Mouse (Mus musculus): ENCODE measurements around the gene Gm10128. TPM values are rescaled to one million over a fixed set of nuclear protein-coding genes. Genes with fewer than 3 reads are reported as not detected.
"Not testable (repeated sequence)": the region's sequence is repeated elsewhere in the genome, so short reads cannot be mapped to it uniquely, and the experiment has no call there.

Gene Gm10128
- not detected in 2 replicates for polyA plus RNA-seq (2014; fragmentation: Nextera tagmentation; extraction: Ambion mirVana)

DNA sequence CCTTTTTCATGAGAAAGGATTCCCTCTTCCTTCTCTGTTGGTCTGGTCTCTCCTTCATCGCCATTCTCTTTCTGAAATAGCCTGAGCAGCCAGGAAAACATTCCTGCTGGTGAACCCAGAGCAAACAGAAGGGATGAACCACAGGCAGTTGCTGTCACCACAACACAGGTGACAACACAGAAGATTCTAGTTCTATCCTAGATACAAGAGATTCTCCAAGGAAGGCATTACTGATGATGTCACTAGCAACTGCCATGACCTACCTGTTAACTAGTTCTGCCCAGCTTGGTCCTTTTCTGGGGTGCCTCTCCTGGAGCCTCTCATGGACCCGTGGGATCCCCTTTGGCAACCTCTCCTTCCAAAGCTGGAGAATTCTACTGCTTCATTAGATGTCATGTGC is at the start of gene Gm10128:
Gene Gm10128, minus strand, starts transcription at position 101 of the 400 bp plus-strand sequence.
- not testable (repeated sequence) for H3K36me3 ChIP-seq (ENCODE audit: insufficient read depth); H3K9me3 ChIP-seq (ENCODE audit: low read depth, low read length); H3K4me3 ChIP-seq (ENCODE audit: low read depth, low read length); DNase-seq; ATAC-seq (ENCODE audit: insufficient read depth); H3K9ac ChIP-seq; H3K4me1 ChIP-seq (ENCODE audit: insufficient read depth); H3K27me3 ChIP-seq (ENCODE audit: insufficient read depth, low read length); H3K4me2 ChIP-seq; H3K27ac ChIP-seq (ENCODE audit: low read depth)
- WGBS: no CpG with 5 or more reads among the region's 2 CpGs

- ATAC-seq (ENCODE audit: insufficient read depth): not testable (repeated sequence)
Measured at GRCm38 (mm10) chr14:7681170-7681569, 37.4 kb upstream of the Gm10128 start.

DNA sequence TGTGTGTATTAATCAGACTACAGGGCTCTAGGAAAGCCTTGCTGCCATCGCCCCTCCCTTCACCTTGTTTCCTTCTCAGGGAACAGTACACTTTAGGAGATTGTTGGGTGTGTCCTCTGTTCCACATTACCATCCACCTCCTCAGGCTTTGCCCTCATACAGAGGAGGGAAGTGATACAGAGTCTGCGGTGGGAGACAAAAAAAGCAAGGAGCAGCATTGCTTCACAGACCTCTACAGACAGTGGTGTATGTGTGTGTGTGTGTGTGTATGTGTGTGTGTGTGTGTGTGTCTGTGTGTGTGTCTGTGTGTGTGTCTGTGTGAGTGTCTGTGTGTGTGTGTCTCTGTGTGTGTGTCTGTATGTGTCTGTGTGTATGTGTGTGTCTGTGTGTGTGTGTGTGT is 18.7 kb upstream of the Gm10128 start:
- H3K27me3 ChIP-seq (ENCODE audit: insufficient read depth, low read length): not testable (repeated sequence)
- 56% methylated on average over 2 of the region's 2 CpGs for WGBS

More at GRCm38 (mm10) chr14:7681170-7681569, 37.4 kb upstream of the Gm10128 start:
- peak; percentile 19 for TF ChIP-seq CTCF (IDR thresholded peaks at IDR 0.05; ENCODE audit: low read depth)
- not testable (repeated sequence) for H3K9ac ChIP-seq; H3K9me3 ChIP-seq (ENCODE audit: low read depth, low read length); H3K27ac ChIP-seq (ENCODE audit: low read depth); H3K36me3 ChIP-seq (ENCODE audit: insufficient read depth); H3K27me3 ChIP-seq (ENCODE audit: insufficient read depth, low read length); DNase-seq; H3K4me3 ChIP-seq (ENCODE audit: low read depth, low read length); H3K4me2 ChIP-seq; H3K4me1 ChIP-seq (ENCODE audit: insufficient read depth)
- 57% methylated on average over 5 of the region's 5 CpGs for WGBS

DNA sequence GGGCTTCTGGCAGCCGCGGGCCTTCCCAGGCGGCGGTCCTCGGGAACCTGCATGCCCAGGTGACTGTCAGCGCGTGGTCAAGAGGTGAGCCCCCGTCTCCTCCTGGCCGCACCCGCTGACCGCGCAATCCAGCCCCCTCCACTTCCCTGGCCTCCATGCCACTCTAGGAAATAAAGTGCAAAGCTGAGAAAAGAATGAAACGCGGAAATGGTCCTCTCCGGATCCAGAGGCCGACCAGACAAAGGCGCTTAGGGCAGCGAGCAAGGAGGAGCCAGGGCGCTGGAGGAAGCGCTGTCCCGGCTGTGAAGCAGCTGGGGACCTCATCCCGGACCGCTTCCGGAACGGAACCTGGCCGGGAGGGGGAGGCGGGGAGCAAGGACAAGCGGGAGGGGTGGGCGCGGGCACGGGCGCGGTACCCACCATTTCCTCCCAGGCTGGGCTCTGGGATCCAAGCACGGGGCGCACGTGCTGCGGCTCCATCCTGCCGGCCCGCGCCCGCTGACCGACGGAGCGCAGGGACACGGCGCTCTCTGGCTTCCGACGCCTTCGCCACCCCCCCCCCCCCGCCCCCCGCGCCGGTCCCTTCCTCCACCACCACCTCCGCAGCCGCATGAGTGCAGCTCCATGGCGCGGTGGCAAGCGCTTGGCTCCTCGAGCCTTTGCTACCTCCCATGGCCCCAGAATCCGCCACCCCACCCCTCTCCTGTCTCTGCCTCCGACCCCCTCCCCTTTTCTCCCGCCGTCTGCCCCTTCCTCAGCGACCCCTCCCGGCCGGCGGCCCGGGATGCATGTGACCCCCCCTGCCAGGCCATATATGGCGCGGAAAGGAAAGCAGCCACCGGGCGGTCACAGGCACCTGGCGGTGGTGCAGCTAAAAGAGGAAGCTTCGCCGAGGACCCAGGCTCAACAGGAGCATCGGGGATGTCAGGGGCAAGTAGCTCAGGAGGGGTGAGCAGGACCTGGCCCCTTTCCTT is 14.6 kb upstream of the Gm10128 start:
- not testable (repeated sequence) for H3K27me3 ChIP-seq (ENCODE audit: insufficient read depth, low read length); H3K4me1 ChIP-seq (ENCODE audit: insufficient read depth); H3K27ac ChIP-seq (ENCODE audit: low read depth); ATAC-seq (ENCODE audit: insufficient read depth); H3K36me3 ChIP-seq (ENCODE audit: insufficient read depth); H3K9me3 ChIP-seq (ENCODE audit: low read depth, low read length); H3K9ac ChIP-seq
- peak; percentile 2 for DNase-seq
- WGBS: 1% methylated on average over 36 of the region's 76 CpGs
- Histone ChIP-seq H3K4me3 (ENCODE audit: low read depth, low read length) (peak overlapping the region; percentile 27), H3K4me2 (peak overlapping the region; percentile 56)

More for the DNA sequence above, 18.7 kb upstream of the Gm10128 start:
- not testable (repeated sequence) for DNase-seq; ATAC-seq (ENCODE audit: insufficient read depth); H3K9ac ChIP-seq; H3K4me3 ChIP-seq (ENCODE audit: low read depth, low read length); H3K27ac ChIP-seq (ENCODE audit: low read depth); H3K4me1 ChIP-seq (ENCODE audit: insufficient read depth); H3K36me3 ChIP-seq (ENCODE audit: insufficient read depth); H3K9me3 ChIP-seq (ENCODE audit: low read depth, low read length); H3K4me2 ChIP-seq

- H3K4me3 ChIP-seq (ENCODE audit: low read depth, low read length); DNase-seq; H3K27ac ChIP-seq (ENCODE audit: low read depth); H3K9me3 ChIP-seq (ENCODE audit: low read depth, low read length); H3K4me1 ChIP-seq (ENCODE audit: insufficient read depth); H3K27me3 ChIP-seq (ENCODE audit: insufficient read depth, low read length); H3K9ac ChIP-seq; ATAC-seq (ENCODE audit: insufficient read depth); H3K36me3 ChIP-seq (ENCODE audit: insufficient read depth): not testable (repeated sequence)
- WGBS: under 1% methylated on average over 6 of the region's 10 CpGs
- peak overlapping the region; percentile 56; the same call in 1 of the 2 replicates for H3K4me2 ChIP-seq
- TF ChIP-seq CTCF (IDR thresholded peaks at IDR 0.05; ENCODE audit: low read depth): peak; percentile 31; the same call in 1 of the 2 replicates
Measured at GRCm38 (mm10) chr14:7657456-7657855, 13.7 kb upstream of the Gm10128 start.

DNA sequence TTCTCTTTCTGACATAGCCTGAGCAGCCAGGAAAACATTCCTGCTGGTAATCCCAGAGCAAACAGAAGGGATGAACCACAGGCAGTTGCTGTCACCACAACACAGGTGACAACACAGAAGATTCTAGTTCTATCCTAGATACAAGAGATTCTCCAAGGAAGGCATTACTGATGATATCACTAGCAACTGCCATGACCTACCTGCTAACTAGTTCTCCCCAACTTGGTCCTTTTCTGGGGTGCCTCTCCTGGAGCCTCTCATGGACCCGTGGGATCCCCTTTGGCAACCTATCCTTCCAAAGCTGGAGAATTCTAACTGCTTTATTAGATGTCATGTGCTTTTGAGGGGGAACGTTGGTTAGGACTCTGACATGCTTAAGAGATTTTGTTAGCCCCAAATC is 48.3 kb downstream of the Gm10128 start, which contains the start of gene Gm10338:
Gene Gm10338, minus strand, starts transcription at position 101 of the 400 bp plus-strand sequence.
- not testable (repeated sequence) for ATAC-seq (ENCODE audit: insufficient read depth); H3K4me1 ChIP-seq (ENCODE audit: insufficient read depth); H3K9ac ChIP-seq; DNase-seq; H3K36me3 ChIP-seq (ENCODE audit: insufficient read depth); H3K4me3 ChIP-seq (ENCODE audit: low read depth, low read length); H3K4me2 ChIP-seq; H3K27me3 ChIP-seq (ENCODE audit: insufficient read depth, low read length); H3K9me3 ChIP-seq (ENCODE audit: low read depth, low read length); H3K27ac ChIP-seq (ENCODE audit: low read depth)
- WGBS: no CpG with 5 or more reads among the region's 2 CpGs

Other genes with a start within 250 kb of the Gm10128 start
- gene Gm3755, start 193.1 kb downstream of the Gm10128 start, polyA plus RNA-seq (2014; fragmentation: Nextera tagmentation; extraction: Ambion mirVana): not detected in 2 replicates
- 0.66 and 0.84 TPM in 2 replicates for gene Gm3752, start 160.2 kb downstream of the Gm10128 start, polyA plus RNA-seq (2014; fragmentation: Nextera tagmentation; extraction: Ambion mirVana)
- 0.68 and 0.96 TPM in 2 replicates for gene Gm3558, start 75.4 kb downstream of the Gm10128 start, polyA plus RNA-seq (2014; fragmentation: Nextera tagmentation; extraction: Ambion mirVana)
- not detected in 2 replicates for gene Gm10338, start 48.4 kb downstream of the Gm10128 start, polyA plus RNA-seq (2014; fragmentation: Nextera tagmentation; extraction: Ambion mirVana)
- not detected in 2 replicates for gene Gm26661, start 147.6 kb upstream of the Gm10128 start, polyA plus RNA-seq (2014; fragmentation: Nextera tagmentation; extraction: Ambion mirVana)
- 19.5 and 22.5 TPM in 2 replicates for gene Flnb, start 174.0 kb upstream of the Gm10128 start, polyA plus RNA-seq (2014; fragmentation: Nextera tagmentation; extraction: Ambion mirVana)

Data from lung, embryonic 14.5 days (tissue).